Mouse (Mus musculus) C2C12 (cell line): ENCODE measurements around the gene Ckm. TPM values are rescaled to one million over a fixed set of nuclear protein-coding genes. Genes with fewer than 3 reads are reported as not detected.

Experiments used
- H3K27me3 ChIP-seq: one replicate; pipeline ENCODE4 v1.6.1; 2011; ENCODE audit not compliant: control insufficient read depth, insufficient read depth, insufficient read length
- H3K36me3 ChIP-seq: one replicate; pipeline ENCODE4 v1.6.1; 2011; ENCODE audit not compliant: control insufficient read depth, insufficient read depth
- H3K4me3 ChIP-seq: one replicate; pipeline ENCODE4 v1.5.1; 2011; ENCODE audit warnings: mild to moderate bottlenecking, control low read depth; ENCODE audit not compliant: poor library complexity, insufficient read depth, severe bottlenecking
- H3K79me2 ChIP-seq: one replicate; pipeline ENCODE4 v1.6.1; 2011; ENCODE audit not compliant: control insufficient read depth, insufficient read depth
- H3K79me3 ChIP-seq: one replicate; pipeline ENCODE4 v1.6.1; 2011; ENCODE audit warnings: low read depth, control low read depth
- H3ac ChIP-seq: one replicate; pipeline ENCODE3; 2011; ENCODE audit warnings: low read depth; ENCODE audit not compliant: control insufficient read depth, insufficient read length
- CEBPB ChIP-seq: IDR thresholded peaks from one replicate; pipeline ENCODE4 v1.6.1; 2011; ENCODE audit warnings: low read depth, mild to moderate bottlenecking, control low read depth, moderate library complexity
- CTCF ChIP-seq: IDR thresholded peaks from one replicate; pipeline ENCODE4 v1.5.1; 2011; ENCODE audit not compliant: control insufficient read depth, insufficient read depth, insufficient read length
- FOSL1 ChIP-seq: IDR thresholded peaks from one replicate; pipeline ENCODE4 v1.8.0; 2011; ENCODE audit warnings: mild to moderate bottlenecking, low read length; ENCODE audit not compliant: poor library complexity, insufficient read depth, severe bottlenecking
- MAX ChIP-seq: IDR thresholded peaks from one replicate; pipeline ENCODE4 v1.6.1; 2011; ENCODE audit warnings: mild to moderate bottlenecking, control low read depth
- MYOD1 ChIP-seq: IDR thresholded peaks from one replicate; pipeline ENCODE4 v1.6.1; 2011; ENCODE audit warnings: low read depth; ENCODE audit not compliant: control insufficient read depth, insufficient read length
- MYOG ChIP-seq: IDR thresholded peaks from one replicate; pipeline ENCODE4 v1.6.1; 2011; ENCODE audit not compliant: control insufficient read depth, insufficient read length; ENCODE audit errors: extremely low read depth
- USF1 ChIP-seq: IDR thresholded peaks from one replicate; pipeline ENCODE4 v1.6.1; 2011; ENCODE audit warnings: low read depth, mild to moderate bottlenecking, control low read depth, moderate library complexity
- polyA plus RNA-seq: library from polyadenylated mRNA; unstranded; fragments of >200 nt; fragmentation: generic; extraction: Trizol; gene quantifications from one replicate; pipeline ENCODE4 v1.2.1, GENCODE M21; 2012; ENCODE audit warnings: missing spikeins

Gene Ckm
- polyA plus RNA-seq, 1 experiment: 1.9 TPM

- Histone ChIP-seq H3K79me3 (peaks cover 14% of the 10 kb centered on the region), H3ac (peak within 1 kb of the TSS; percentile 72), H3K4me3 (peak within 1 kb of the TSS; percentile 44), H3K36me3 (no peaks in the 10 kb centered on the region), H3K79me2 (peaks cover 26% of the 10 kb centered on the region), H3K27me3 (no peaks in the 10 kb centered on the region)
- TF ChIP-seq CTCF (no peak), FOSL1 (no peak), USF1 (peak; percentile 24), MAX (peak; percentile 23)
Measured at GRCm38 (mm10) chr7:19381377-19382165, 23.0 kb upstream of the Ckm start, which contains the start of gene Ercc2. Gene Ercc2 (plus strand): TSS chr7:19382010.

DNA sequence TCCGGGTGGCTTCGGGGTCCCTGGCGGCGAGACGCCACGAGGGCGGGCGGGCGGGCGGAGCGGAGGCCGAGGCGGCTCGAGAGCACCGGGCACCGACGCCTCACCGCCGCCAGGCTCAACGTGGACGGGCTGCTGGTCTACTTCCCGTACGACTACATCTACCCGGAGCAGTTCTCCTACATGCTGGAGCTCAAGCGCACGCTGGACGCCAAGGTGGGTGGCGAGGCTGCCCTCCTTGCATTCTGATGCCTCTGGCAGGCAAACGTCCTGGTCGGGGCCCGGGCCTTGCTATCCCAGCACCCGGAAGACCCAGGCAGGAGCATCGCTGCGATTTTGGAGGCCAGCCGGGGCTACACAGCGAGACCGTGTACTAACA is 22.4 kb upstream of the Ckm start:
- Histone ChIP-seq H3K27me3 (no peaks in the 10 kb centered on the region), H3K4me3 (peak overlapping the region; percentile 44), H3K79me3 (peaks cover 14% of the 10 kb centered on the region), H3K79me2 (peaks cover 26% of the 10 kb centered on the region), H3K36me3 (no peaks in the 10 kb centered on the region), H3ac (peak overlapping the region; percentile 72)
- no peak for TF ChIP-seq MYOG
- TF ChIP-seq CEBPB: no peak
- TF ChIP-seq MYOD1: no peak
- no peak for TF ChIP-seq MAX
- no peak for TF ChIP-seq FOSL1
- no peak for TF ChIP-seq CTCF
- no peak for TF ChIP-seq USF1

DNA sequence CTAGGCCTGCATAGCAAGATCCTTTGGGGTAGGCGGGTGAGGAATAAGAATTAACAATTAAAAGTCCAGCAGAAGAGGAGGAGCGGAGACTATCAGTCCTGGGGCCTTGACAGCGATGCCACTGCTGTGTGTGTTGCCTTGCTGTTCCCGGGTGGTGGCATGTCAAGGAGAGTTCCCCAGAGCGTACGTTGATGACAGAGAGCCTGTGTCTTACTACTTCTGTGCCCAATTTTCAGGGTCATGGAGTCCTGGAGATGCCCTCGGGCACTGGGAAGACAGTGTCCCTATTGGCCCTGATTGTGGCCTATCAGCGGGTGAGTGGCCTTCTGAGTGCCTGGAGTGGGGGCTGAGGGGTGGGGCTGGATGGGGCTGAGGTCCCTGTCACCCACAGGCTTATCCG is 20.9 kb upstream of the Ckm start:
- Histone ChIP-seq H3ac (no peak overlapping the region), H3K79me2 (peaks cover 26% of the 10 kb centered on the region), H3K36me3 (no peaks in the 10 kb centered on the region), H3K79me3 (peaks cover 14% of the 10 kb centered on the region), H3K4me3 (no peak overlapping the region), H3K27me3 (no peaks in the 10 kb centered on the region)
- TF ChIP-seq CTCF (no peak), MAX (no peak), MYOG (no peak), FOSL1 (no peak), MYOD1 (no peak), USF1 (no peak), CEBPB (no peak)

- Histone ChIP-seq H3K4me3 (no peak overlapping the region), H3K79me3 (no peaks in the 10 kb centered on the region), H3K79me2 (peaks cover 7% of the 10 kb centered on the region), H3K36me3 (peaks cover 4% of the 10 kb centered on the region), H3K27me3 (no peaks in the 10 kb centered on the region), H3ac (no peak overlapping the region)
- no peak for TF ChIP-seq USF1
- no peak for TF ChIP-seq CEBPB
- TF ChIP-seq MYOD1: no peak
- TF ChIP-seq CTCF: no peak
- TF ChIP-seq MAX: no peak
- no peak for TF ChIP-seq MYOG
- no peak for TF ChIP-seq FOSL1
Measured at GRCm38 (mm10) chr7:19388699-19389413, 15.7 kb upstream of the Ckm start.

GRCm38 (mm10) chr7:19394484-19394883 is 10.1 kb upstream of the Ckm start:
- Histone ChIP-seq H3K4me3 (no peak overlapping the region), H3ac (no peak overlapping the region), H3K36me3 (peaks cover 4% of the 10 kb centered on the region), H3K27me3 (no peaks in the 10 kb centered on the region), H3K79me3 (no peaks in the 10 kb centered on the region), H3K79me2 (no peaks in the 10 kb centered on the region)
- TF ChIP-seq MAX (no peak), MYOD1 (no peak), FOSL1 (no peak), MYOG (no peak), USF1 (no peak), CEBPB (no peak), CTCF (no peak)

DNA sequence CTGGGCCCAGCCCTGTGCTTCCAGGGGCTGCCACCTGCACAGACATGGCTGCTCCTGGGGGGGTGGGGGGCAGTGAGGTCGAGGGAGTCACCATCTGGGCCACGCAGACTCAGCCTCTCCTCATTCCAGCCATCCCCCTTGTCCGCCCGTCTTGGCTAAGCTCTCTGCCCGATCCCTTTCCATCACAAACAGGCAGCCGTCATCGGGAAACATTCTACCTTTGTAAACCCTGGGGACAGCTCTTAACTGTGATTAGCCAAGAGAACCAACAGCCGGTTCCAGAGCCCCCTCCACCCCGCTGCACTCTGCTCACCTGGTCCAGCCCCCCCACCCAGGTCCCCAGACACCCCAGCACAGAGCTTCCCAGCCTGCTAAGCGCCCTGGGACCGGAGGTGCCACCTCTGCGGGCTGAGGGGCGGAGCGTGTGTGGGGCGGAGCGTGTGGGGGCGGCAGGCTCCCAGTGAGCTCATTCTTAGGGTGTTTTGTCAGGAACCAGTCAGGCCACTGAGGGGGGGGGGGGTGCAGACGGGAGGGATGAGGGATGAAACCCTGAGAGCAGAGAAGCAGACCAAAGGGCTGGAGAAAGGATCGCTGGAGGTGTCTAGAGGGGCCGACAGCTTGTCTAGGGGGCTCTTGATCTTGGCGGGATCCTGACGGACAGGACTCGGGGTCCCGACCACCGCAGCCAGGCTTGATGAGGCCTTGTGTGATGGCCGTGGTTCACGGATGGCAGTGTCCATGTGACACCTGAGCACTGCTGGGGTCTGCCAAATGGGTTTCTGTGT is 4.9 kb upstream of the Ckm start:
- H3K4me3 ChIP-seq: no peak overlapping the region
- H3K27me3 ChIP-seq: peaks cover 8% of the 10 kb centered on the region

More for the DNA sequence above, 4.9 kb upstream of the Ckm start:
- H3K79me3 ChIP-seq: no peaks in the 10 kb centered on the region
- no peak for TF ChIP-seq MYOD1
- TF ChIP-seq CEBPB: no peak
- no peak for TF ChIP-seq CTCF
- TF ChIP-seq FOSL1: no peak
- no peak for TF ChIP-seq USF1
- TF ChIP-seq MAX: no peak
- no peak for TF ChIP-seq MYOG
- no peaks in the 10 kb centered on the region for H3K79me2 ChIP-seq
- no peaks in the 10 kb centered on the region for H3K36me3 ChIP-seq
- H3ac ChIP-seq: no peak overlapping the region
